Mouse (Mus musculus): ENCODE measurements around the gene Sox15.
"Not testable (repeated sequence)": the region's sequence is repeated elsewhere in the genome, so short reads cannot be mapped to it uniquely, and the experiment has no call there.

The Sox15 gene

GRCm38 (mm10) chr11:69702886-69703285 lies 47.8 kb downstream of the Sox15 start:
- not testable (repeated sequence) for DNase-seq (ENCODE audit: low spot score)

- DNase-seq (ENCODE audit: low spot score), result not testable (repeated sequence)
These were observed 48.3 kb downstream of the Sox15 start for GRCm38 (mm10) chr11:69703381-69703780.

- DNase-seq (ENCODE audit: low spot score), result no peak
These were observed 48.9 kb downstream of the Sox15 start for GRCm38 (mm10) chr11:69703814-69704612.

GRCm38 (mm10) chr11:69704613-69705010 lies 49.5 kb downstream of the Sox15 start:
- no peak for DNase-seq (ENCODE audit: low spot score)
